Mouse (Mus musculus): ENCODE measurements around the gene Kctd10. TPM values are rescaled to one million over a fixed set of nuclear protein-coding genes. Genes with fewer than 3 reads are reported as not detected.

Gene Kctd10
- polyA plus RNA-seq (2017; shearing (Covaris generic)): 10 to 100 TPM; 54.7 to 70.7 TPM

DNA sequence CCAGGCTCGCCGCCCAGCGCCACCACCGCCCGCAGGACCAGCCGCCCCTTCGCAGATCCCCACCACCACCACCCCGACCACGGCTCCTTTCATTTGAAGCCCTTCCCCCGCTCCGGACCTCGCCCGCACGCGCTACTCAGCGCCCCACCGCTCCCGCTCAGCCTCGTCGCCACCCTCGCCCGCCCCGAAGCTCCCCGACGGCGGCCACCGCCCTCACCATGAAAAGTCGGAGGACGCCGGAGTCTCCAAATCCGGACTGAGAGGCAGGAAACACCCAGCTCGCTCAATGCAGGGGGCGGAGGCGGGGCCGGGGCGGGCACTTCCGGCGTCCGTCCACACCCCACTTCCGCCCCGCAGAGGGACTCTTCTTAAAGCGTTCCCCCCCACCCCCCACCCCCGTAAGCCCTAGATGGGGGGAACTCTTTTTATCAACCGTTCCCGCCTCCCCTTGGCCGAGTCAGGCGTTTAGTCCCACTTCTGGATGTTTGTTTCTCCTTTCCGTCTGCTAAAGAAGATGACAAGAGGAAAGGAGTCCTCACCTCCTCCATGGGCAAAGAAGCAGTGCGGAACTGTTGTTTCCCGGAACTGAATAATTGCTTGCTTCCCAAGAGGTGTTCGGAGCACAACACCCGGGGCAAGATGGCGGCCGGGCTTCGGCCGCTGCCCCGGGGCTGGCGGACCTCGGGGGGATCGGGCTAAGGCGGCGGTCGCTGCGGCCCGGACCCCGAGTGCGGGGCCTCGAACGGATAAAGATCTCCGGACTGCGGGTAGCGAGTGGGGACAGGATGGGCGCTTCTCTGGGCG, at the start of gene Kctd10, which contains the start of gene Ube3b:
Gene Kctd10 (minus strand): TSS at position 300 of the 804 bp plus-strand sequence.
Gene Ube3b (plus strand): TSS at position 399 of the 804 bp plus-strand sequence.
- ATAC-seq: peak; percentile 61

GRCm38 (mm10) chr5:114429781-114430180, 49.5 kb upstream of the Kctd10 start:
- no peak for ATAC-seq

GRCm38 (mm10) chr5:114428621-114429020, 48.3 kb upstream of the Kctd10 start:
- no peak for ATAC-seq

DNA sequence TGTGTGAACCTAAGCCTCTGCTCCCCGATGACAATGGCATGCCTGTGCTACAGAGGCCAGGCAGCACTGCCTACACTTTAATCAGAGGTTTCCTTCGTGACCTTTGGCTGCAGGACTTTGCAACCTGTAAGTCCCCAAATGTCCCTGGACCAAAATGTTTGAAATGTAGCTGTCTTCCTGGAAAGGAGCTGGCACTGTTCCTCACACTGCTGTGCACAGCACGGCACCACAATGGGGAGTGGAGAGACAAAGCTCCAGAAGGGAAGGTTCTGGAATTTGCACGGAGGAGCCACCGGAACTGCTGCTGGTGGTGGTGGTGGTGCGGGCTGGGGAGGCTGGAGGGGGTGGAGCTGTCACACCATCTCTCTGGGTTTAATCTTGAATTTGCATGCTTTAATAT, 46.4 kb upstream of the Kctd10 start:
- ATAC-seq: no peak

DNA sequence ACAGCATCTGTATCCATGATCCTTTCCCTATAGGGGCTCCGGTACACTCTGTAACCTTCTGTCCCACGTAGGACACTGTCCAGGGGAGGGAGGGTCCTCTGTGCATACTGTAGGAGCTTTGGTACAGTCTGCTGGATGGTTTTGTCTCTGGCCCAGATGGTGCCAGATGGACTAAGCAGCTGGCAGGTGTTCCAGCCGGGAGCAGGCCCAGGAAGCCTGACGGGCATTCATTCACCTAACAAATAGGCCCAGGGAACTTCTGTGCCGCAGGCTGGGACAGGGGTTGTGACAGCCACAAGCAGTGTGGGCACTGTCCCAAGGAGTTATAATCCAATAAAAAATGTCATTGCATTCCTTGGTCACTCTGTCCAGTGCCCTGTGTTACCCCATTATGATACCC, 43.7 kb upstream of the Kctd10 start:
- ATAC-seq: no peak

DNA sequence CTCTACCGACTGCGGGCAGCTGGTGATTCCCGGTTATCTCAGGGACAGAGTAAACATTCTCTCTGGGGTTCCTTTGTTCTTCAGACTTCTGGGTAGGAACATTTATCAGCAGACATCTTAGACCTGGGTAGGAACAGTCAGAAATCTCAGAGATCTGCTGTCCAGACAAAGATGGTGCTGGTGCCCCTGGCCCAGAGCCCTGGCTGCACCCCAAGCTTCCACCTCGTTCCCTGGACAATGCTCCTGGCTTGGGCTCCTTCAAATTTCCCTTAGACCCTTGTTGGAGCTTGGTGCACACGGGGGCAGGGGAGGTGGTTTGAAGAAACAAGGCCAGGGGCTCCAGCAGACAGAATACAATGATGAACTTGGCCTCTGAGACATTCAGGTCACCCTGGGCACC, 42.3 kb upstream of the Kctd10 start:
- no peak for ATAC-seq

GRCm38 (mm10) chr5:114421561-114422298, 41.4 kb upstream of the Kctd10 start:
- ATAC-seq: no peak

GRCm38 (mm10) chr5:114418541-114418940, 38.2 kb upstream of the Kctd10 start:
- no peak for ATAC-seq

DNA sequence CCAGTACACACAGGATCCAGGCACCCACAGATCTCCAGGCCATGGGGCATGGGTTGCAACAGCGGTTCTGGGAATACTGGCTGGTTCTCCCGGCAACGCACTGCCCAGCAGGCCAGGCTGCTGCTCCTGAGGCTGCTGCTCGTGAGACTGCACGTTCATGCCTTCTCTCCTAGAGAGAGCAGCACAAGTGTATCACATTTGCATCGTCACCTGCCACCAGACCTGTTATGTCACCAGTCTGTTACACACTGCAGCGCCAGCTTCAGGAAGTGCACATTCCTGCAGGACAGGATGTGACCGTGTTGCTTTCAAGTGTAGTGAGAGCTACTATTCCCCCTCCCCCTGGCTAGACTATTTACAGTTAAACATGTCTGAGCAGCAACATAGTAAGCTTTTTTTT, 36.5 kb upstream of the Kctd10 start:
- ATAC-seq: no peak

DNA sequence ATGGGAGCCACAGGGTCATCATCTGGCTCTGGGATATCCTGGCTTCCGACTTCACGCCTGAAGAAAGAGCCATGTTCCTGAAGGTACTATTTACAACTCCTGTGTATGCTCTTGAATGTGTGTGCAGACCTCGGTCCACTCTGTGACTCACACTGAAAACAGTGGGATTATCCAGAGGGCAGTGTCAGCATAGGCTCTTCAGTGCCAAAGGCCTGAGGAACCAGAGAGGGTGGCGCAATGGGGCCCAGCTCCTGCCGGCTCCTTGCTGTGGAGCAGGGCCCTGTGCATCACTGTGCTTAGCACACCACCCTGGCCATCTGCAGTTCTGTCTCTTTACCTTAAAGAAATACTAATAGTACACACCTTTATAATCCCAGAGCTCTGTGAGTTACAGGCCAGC, 35.3 kb upstream of the Kctd10 start:
- ATAC-seq: no peak

DNA sequence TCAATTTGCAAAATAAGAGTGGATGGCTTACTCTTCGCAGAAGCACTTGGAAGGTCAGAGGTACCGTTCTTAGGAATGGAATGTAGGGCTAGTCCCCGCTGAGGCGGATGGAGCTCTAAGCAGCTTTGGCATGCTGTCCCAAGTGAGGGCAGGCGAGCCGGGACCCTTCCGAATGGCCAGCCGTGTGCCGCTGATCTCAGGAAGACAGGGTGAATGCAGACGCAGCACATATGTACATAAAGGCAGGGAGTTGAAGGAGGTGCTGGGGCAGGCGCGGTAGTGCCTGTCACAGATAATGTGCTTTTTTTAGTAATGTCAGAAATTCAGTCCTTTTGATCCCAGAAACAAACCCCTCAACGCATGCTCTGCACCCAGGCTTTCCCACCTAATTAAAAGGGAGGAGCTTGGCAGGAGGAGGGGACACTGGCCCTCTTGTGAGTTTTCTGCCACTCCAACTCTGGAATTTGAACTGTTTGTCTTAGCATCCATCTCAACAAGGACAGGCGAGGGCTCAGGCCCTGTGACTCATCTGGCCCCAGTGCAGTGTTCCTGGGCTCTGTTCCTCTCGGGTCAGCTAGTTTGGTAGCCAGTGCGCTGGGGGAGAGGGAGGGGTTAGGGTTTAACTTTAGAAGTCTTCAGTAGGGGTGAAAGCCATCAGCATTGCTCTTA, 32.9 kb upstream of the Kctd10 start:
- no peak for ATAC-seq

- ATAC-seq: no peak
These were observed 32.2 kb upstream of the Kctd10 start for GRCm38 (mm10) chr5:114412361-114412998.

GRCm38 (mm10) chr5:114410429-114410828, 30.1 kb upstream of the Kctd10 start:
- no peak for ATAC-seq

DNA sequence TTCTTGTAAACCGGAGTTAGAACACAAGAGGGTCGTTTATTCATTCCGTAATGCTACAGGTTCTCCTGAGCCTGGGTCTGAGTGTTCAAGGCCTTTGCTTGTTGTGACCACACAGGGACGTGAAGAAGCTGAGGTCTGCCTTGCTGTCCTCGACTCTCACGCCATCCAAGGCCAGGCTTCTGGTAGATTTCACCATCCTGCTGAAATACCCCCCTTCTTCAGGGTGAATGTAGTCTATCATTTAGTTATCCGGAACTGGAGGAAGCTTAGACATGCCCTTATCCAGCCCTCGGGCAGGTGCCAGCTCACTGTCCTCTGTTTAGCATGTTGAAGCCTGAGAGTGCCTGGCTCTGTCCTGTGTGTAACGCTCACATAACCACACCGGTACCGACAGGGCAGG, 28.5 kb upstream of the Kctd10 start:
- no peak for ATAC-seq

- ATAC-seq: no peak
These were observed 27.5 kb upstream of the Kctd10 start for GRCm38 (mm10) chr5:114407810-114408209.

DNA sequence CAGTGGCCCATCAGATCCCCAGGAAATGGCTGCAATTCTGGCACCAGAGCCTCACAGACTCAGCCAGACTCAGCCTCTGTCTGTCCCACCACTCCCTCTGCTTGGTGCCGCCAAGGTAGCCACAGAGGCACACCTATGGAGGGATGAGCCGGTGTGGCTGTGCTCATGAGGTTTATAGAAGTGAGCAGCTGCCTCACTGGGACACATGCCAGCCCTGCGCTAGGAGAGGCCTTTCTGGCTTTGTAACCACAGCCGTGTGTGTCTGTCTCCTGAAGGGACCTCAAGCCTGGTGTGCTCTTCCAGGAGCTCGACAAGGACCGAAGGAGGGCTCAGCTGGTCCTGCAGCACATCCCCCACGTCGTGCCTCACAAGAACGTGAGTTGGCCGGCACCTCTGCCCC, 27.0 kb upstream of the Kctd10 start:
- no peak for ATAC-seq

GRCm38 (mm10) chr5:114406592-114406991, 26.3 kb upstream of the Kctd10 start:
- ATAC-seq: no peak

DNA sequence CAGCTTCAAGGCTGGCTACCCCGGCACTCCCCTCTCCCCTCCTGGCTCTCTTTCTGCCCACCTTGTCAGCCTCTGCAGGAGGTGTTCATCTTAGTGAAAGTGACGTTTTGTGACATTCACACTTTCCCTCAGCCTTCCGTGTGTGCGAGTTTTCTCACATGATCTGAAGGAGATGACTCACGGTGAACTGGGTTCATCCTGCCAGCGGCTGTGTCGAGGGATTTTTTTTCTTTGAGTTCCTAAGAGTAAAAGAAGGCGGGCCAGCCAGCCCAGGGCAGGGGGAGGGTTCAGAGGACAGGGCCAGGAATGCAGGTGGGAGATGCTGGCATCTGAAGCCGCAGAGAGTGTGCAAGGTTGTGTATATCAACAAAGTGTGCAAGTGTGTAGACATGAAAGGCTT, 12.9 kb upstream of the Kctd10 start:
- no peak for ATAC-seq

DNA sequence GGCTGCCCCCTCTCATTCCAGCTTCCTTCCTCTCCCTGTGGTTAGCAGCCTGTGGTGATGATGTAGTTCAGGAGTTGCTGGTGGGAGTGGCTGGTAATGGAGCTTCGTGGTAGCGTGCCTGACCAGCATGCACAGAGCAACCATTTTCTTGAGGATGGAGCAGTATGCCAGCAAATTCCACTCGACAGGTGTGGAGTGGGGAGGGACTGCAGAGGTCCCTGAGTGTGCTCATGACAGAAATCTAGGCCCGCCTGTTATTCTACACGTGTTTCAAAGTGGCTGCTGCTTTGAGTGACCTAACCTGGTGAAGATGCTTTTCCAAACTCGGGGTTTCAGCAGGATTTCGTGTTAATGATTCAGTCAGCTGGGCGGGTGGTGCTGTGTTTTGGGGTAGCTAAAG, 4.1 kb upstream of the Kctd10 start:
- no peak for ATAC-seq

- no peak for ATAC-seq
These were observed 3.0 kb upstream of the Kctd10 start for GRCm38 (mm10) chr5:114383184-114383904.

GRCm38 (mm10) chr5:114381013-114381351, 674 bp upstream of the Kctd10 start:
- ATAC-seq: no peak

DNA sequence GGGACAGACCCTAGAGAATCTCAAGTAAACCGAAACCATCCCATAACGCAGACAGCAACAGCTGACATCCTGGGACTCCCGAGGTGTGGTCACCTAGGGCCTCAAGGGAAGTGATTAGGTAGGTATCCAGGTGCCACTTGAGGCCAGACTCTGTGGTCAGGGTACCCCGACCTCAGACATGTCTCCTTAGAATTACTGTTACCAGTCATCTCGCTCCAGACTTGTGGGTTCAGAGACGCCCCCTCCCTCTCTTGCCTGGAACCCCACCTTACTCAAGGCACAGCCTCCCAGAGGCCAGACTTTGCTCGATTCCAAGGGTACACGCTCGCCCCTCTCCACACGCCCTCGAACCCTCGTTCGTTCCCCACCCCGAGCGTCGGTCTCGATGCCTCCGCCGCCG, 545 bp downstream of the Kctd10 start:
- ATAC-seq: peak; percentile 15
